Mouse (Mus musculus) midbrain, postnatal 0 days (tissue): ENCODE measurements at regions not wholly inside any gene's neighbourhood (a gene's known extent, or its start where the extent isn't known, plus 50 kb on each side); places are given as distances from the start of the nearest gene placed in this dataset.

ENCODE experiments used
- ATAC-seq: fragments of 200-750 bp; cut with Nextera tagmentation; 2 replicates; pipeline ENCODE4 v1.8.0; 2017; ENCODE audit warnings: moderate number of reproducible peaks, mild to moderate bottlenecking, moderate TSS enrichment, moderate library complexity; ENCODE audit not compliant: low FRiP score
- DNase-seq: peaks from one replicate; pipeline ENCODE4 v3.0.0-alpha.2; 2015; ENCODE audit warnings: low spot score
- H3K27ac ChIP-seq: fragments of 300-500 bp; sonication (generic); 2 replicates; pipeline ENCODE4 v1.5.1; 2014; ENCODE audit warnings: low read depth, mild to moderate bottlenecking, low read length, mixed read lengths
- H3K27me3 ChIP-seq: fragments of 300-500 bp; sonication (generic); 2 replicates; pipeline ENCODE4 v1.6.1; 2014; ENCODE audit warnings: low read length, control low read depth, mixed read lengths; ENCODE audit not compliant: insufficient read depth
- H3K36me3 ChIP-seq: fragments of 300-500 bp; sonication (generic); 2 replicates; pipeline ENCODE4 v1.6.1; 2014; ENCODE audit warnings: low read length, control low read depth, mixed read lengths; ENCODE audit not compliant: insufficient read depth
- H3K4me1 ChIP-seq: fragments of 300-500 bp; sonication (generic); 2 replicates; pipeline ENCODE4 v1.6.1; 2014; ENCODE audit warnings: mild to moderate bottlenecking, control low read depth, antibody characterized with exemption, low read length, mixed read lengths; ENCODE audit not compliant: insufficient read depth
- H3K4me2 ChIP-seq: fragments of 300-500 bp; sonication (generic); 2 replicates; pipeline ENCODE4 v1.6.1; 2014; ENCODE audit warnings: low read depth, mild to moderate bottlenecking, low read length, mixed read lengths; ENCODE audit not compliant: poor library complexity, severe bottlenecking
- H3K4me3 ChIP-seq: fragments of 300-500 bp; sonication (generic); 2 replicates; pipeline ENCODE4 v1.5.1; 2014; ENCODE audit warnings: low read depth, mild to moderate bottlenecking, low read length, moderate library complexity
- H3K9ac ChIP-seq: fragments of 300-500 bp; sonication (generic); replicated peaks from 2 replicates; pipeline ENCODE4 v1.6.1; 2014; ENCODE audit warnings: mild to moderate bottlenecking, low read length, moderate library complexity, mixed read lengths; ENCODE audit not compliant: poor library complexity, severe bottlenecking
- H3K9me3 ChIP-seq: fragments of 300-500 bp; sonication (generic); 2 replicates; pipeline ENCODE4 v1.6.1; 2016; ENCODE audit warnings: low read length, control low read depth
- CTCF ChIP-seq: IDR thresholded peaks from 2 replicates; pipeline ENCODE4 v1.5.1; 2016; ENCODE audit warnings: antibody characterized with exemption, mild to moderate bottlenecking
- WGBS: fragments of 180-500 bp; shearing (Covaris S2); extraction: QIAGEN DNeasy Blood & Tissue Kit; methylation state at CpG from one replicate; pipeline ENCODE4 v1.1.7; 2014; 5-methylcytosine and 5-hydroxymethylcytosine counted together

GRCm38 (mm10) chr5:148720604-148721003 lies 168.0 kb upstream of the Ubl3 start:
- no peak overlapping the region for H3K4me3 ChIP-seq
- ATAC-seq, result no peak
- H3K9me3 ChIP-seq, result no peaks in the 10 kb centered on the region
- no peaks in the 10 kb centered on the region for H3K36me3 ChIP-seq
- no peak for DNase-seq
- H3K27me3 ChIP-seq, result no peaks in the 10 kb centered on the region
- no peaks in the 10 kb centered on the region for H3K4me1 ChIP-seq
- 90% methylated on average over 5 of the region's 5 CpGs for WGBS
- H3K27ac ChIP-seq, result no peak overlapping the region
- no peak overlapping the region for H3K4me2 ChIP-seq
- no peak overlapping the region for H3K9ac ChIP-seq
- TF ChIP-seq CTCF, result no peak

- WGBS, result 92% methylated on average over 6 of the region's 6 CpGs
- no peak overlapping the region for H3K4me2 ChIP-seq
These were observed 164.0 kb upstream of the Ubl3 start for GRCm38 (mm10) chr5:148716633-148717032.

GRCm38 (mm10) chr5:148715218-148715991 lies 162.8 kb upstream of the Ubl3 start:
- Histone ChIP-seq H3K4me1 (0 out of 2 replicates have a peak, but pooled peaks cover 3% of the 10 kb centered on the region), H3K9me3 (no peaks in the 10 kb centered on the region), H3K4me2 (no peak overlapping the region), H3K4me3 (no peak overlapping the region), H3K36me3 (no peaks in the 10 kb centered on the region), H3K27me3 (no peaks in the 10 kb centered on the region), H3K27ac (no peak overlapping the region; the same call in 1 of the 2 replicates), H3K9ac (no peak overlapping the region)
- 66% methylated on average over 15 of the region's 15 CpGs for WGBS
- ATAC-seq, result no peak
- TF ChIP-seq CTCF, result no peak
- no peak for DNase-seq

More at GRCm38 (mm10) chr5:148716633-148717032, 164.0 kb upstream of the Ubl3 start:
- Histone ChIP-seq H3K9ac (no peak overlapping the region), H3K4me1 (0 out of 2 replicates have a peak, but pooled peaks cover 3% of the 10 kb centered on the region), H3K9me3 (no peaks in the 10 kb centered on the region), H3K4me3 (no peak overlapping the region), H3K27ac (no peak overlapping the region), H3K27me3 (no peaks in the 10 kb centered on the region), H3K36me3 (no peaks in the 10 kb centered on the region)
- TF ChIP-seq CTCF, result no peak
- DNase-seq (no peak), ATAC-seq (no peak)

GRCm38 (mm10) chr5:148714807-148715206 lies 162.2 kb upstream of the Ubl3 start:
- ATAC-seq (no peak), DNase-seq (no peak)
- Histone ChIP-seq H3K9ac (no peak overlapping the region), H3K4me3 (no peak overlapping the region), H3K27ac (no peak overlapping the region), H3K9me3 (no peaks in the 10 kb centered on the region), H3K36me3 (no peaks in the 10 kb centered on the region), H3K27me3 (no peaks in the 10 kb centered on the region), H3K4me1 (0 out of 2 replicates have a peak, but pooled peaks cover 3% of the 10 kb centered on the region), H3K4me2 (no peak overlapping the region)
- TF ChIP-seq CTCF, result no peak
- WGBS, result 90% methylated on average over 4 of the region's 4 CpGs

GRCm38 (mm10) chr5:148713796-148714195 lies 161.2 kb upstream of the Ubl3 start:
- ATAC-seq (no peak), DNase-seq (no peak)
- no peaks in the 10 kb centered on the region for H3K9me3 ChIP-seq
- no peak overlapping the region for H3K4me3 ChIP-seq
- H3K4me2 ChIP-seq, result no peak overlapping the region
- 93% methylated on average over 5 of the region's 5 CpGs for WGBS
- no peak for TF ChIP-seq CTCF
- no peaks in the 10 kb centered on the region for H3K27me3 ChIP-seq
- no peak overlapping the region for H3K27ac ChIP-seq
- H3K4me1 ChIP-seq, result peaks cover 9% of the 10 kb centered on the region; the same call in 1 of the 2 replicates
- H3K36me3 ChIP-seq, result no peaks in the 10 kb centered on the region
- H3K9ac ChIP-seq, result no peak overlapping the region

- DNase-seq (no peak), ATAC-seq (no peak)
- H3K4me1 ChIP-seq, result peaks cover 16% of the 10 kb centered on the region
- no peaks in the 10 kb centered on the region for H3K27me3 ChIP-seq
- no peaks in the 10 kb centered on the region for H3K36me3 ChIP-seq
- H3K4me3 ChIP-seq, result no peak overlapping the region
- H3K9me3 ChIP-seq, result no peaks in the 10 kb centered on the region
- no peak overlapping the region for H3K4me2 ChIP-seq
- no peak for TF ChIP-seq CTCF
- H3K9ac ChIP-seq, result no peak overlapping the region
- no peak overlapping the region for H3K27ac ChIP-seq
These were observed 160.4 kb upstream of the Ubl3 start for GRCm38 (mm10) chr5:148713039-148713438.
